Mouse (Mus musculus): ENCODE results near the gene Uimc1.

GRCm38 (mm10) chr13:55047706-55048105 is 52.4 kb downstream of the Uimc1 start:
- no peak for TF ChIP-seq E2F4 (IDR thresholded peaks at IDR 0.05; ENCODE audit: insufficient replicate concordance, low read depth, low read length)
- TF ChIP-seq NRF1 (IDR thresholded peaks at IDR 0.05; ENCODE audit: low read depth, low read length): no peak
- TF ChIP-seq EP300 (IDR thresholded peaks at IDR 0.05; ENCODE audit: low read length): no peak
- TF ChIP-seq RCOR1 (conservative IDR thresholded peaks at IDR 0.05; ENCODE audit: low read depth, low read length): no peak
- no peak for TF ChIP-seq ZMIZ1 (IDR thresholded peaks at IDR 0.05; ENCODE audit: low read depth, low read length)
- TF ChIP-seq GABPA (IDR thresholded peaks at IDR 0.05; ENCODE audit: insufficient replicate concordance, low read depth, low read length): no peak

Data from CH12.LX (cell line).